Mouse (Mus musculus): ENCODE measurements at regions not wholly inside any gene's neighbourhood (a gene's known extent, or its start where the extent isn't known, plus 50 kb on each side); places are given as distances from the start of the nearest gene placed in this dataset.

DNA sequence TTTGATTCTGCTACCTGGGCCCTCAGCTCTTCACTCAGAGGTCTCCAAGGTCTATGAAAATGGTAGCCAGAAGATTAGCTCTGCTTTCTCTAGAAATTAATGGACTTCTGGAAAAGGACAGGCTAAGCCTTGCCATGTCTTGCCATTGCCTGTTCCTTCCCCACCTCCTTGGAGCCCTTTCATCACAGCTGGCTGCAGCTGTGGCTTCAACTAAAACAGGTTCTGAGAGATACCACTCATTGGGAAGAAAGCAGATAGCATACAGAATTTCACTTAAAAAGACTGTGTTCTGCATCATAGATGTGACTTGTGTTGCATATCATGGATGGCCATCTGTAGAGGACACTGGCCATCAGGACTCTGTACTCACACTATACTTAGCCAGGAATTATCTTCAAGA, 246.4 kb downstream of the Qk start:
- no peak overlapping the region for H3K27ac ChIP-seq (ENCODE audit: control insufficient read depth, low read depth, low read length)
- no peak overlapping the region for H3K9ac ChIP-seq (ENCODE audit: control insufficient read depth, low read depth, low read length, poor library complexity, severe bottlenecking)
- H3K4me3 ChIP-seq (ENCODE audit: control insufficient read depth in 1 of 2, insufficient read depth in 1 of 2, low read depth in 2 of 2, low read length in 2 of 2) = no peak overlapping the region
- DNase-seq (ENCODE audit: low read depth, low spot score) = no peak
- H3K79me2 ChIP-seq (ENCODE audit: control insufficient read depth, insufficient read depth, low read length, poor library complexity) = no peaks in the 10 kb centered on the region
- no peaks in the 10 kb centered on the region for H3K9me3 ChIP-seq (replicated peaks; ENCODE audit: insufficient read depth, low read length)
- H3K27me3 ChIP-seq (ENCODE audit: control insufficient read depth in 1 of 2, insufficient read depth in 2 of 2, low read length in 2 of 2) = no peaks in the 10 kb centered on the region
- H3K36me3 ChIP-seq (ENCODE audit: control insufficient read depth in 1 of 2, insufficient read depth in 2 of 2, low read length in 2 of 2) = no peaks in the 10 kb centered on the region
- TF ChIP-seq UBTF (IDR thresholded peaks at IDR 0.05; ENCODE audit: borderline replicate concordance, insufficient read depth, low read depth, low read length) (no peak), MAZ (IDR thresholded peaks at IDR 0.05; ENCODE audit: low read depth, low read length) (no peak), ETS1 (IDR thresholded peaks at IDR 0.05; ENCODE audit: low read depth, low read length) (no peak), GATA1 (IDR thresholded peaks at IDR 0.05; ENCODE audit: low read depth, low read length) (no peak)
- H3K4me1 ChIP-seq (ENCODE audit: control insufficient read depth in 1 of 2, insufficient read depth in 2 of 2, low read length in 2 of 2) = no peaks in the 10 kb centered on the region

DNA sequence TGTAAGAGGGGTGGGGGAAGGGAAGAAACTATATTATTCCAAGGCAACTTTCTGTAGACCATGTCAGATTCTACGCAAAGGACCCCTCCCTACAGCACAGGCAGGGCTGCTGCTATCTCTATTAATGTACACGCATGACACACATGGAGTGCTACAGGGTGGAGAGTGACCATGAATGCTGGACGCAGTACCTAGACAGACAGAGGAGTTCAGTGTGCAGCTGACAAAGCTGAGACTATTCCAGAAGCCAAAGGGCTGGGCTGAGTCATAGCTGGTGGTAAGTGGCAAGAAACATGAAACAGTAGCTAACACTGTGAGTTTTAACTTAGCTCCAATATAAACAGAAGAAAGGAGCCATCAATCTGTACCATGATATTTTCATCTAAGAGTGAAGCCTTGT, 250.4 kb downstream of the Qk start:
- no peaks in the 10 kb centered on the region for H3K9me3 ChIP-seq (replicated peaks; ENCODE audit: insufficient read depth, low read length)
- no peaks in the 10 kb centered on the region for H3K79me2 ChIP-seq (ENCODE audit: control insufficient read depth, insufficient read depth, low read length, poor library complexity)
- TF ChIP-seq UBTF (IDR thresholded peaks at IDR 0.05; ENCODE audit: borderline replicate concordance, insufficient read depth, low read depth, low read length) (no peak), CHD1 (IDR thresholded peaks at IDR 0.05; ENCODE audit: low read depth, low read length) (no peak), BHLHE40 (IDR thresholded peaks at IDR 0.05; ENCODE audit: borderline replicate concordance, low read depth, low read length) (no peak), RAD21 (IDR thresholded peaks at IDR 0.05; ENCODE audit: low read depth, low read length) (no peak), RCOR1 (IDR thresholded peaks at IDR 0.05; ENCODE audit: low read depth, low read length) (no peak), MAX (IDR thresholded peaks at IDR 0.05; ENCODE audit: low read length) (no peak), ZKSCAN1 (IDR thresholded peaks at IDR 0.05; ENCODE audit: low read depth, low read length) (no peak), CTCF (IDR thresholded peaks at IDR 0.05 in 2 of 3, conservative IDR thresholded peaks at IDR 0.05 in 1 of 3; ENCODE audit: control insufficient read depth in 1 of 3, insufficient read depth in 1 of 3, low read depth in 2 of 3, low read length in 3 of 3, poor library complexity in 1 of 3, severe bottlenecking in 1 of 3) (no peak), USF2 (IDR thresholded peaks at IDR 0.05; ENCODE audit: borderline replicate concordance in 1 of 2, insufficient read depth in 1 of 2, low read depth in 1 of 2, low read length in 2 of 2) (no peak), JUND (IDR thresholded peaks at IDR 0.05; ENCODE audit: low read depth, low read length) (no peak), MAZ (IDR thresholded peaks at IDR 0.05; ENCODE audit: low read depth, low read length) (no peak), SIN3A (IDR thresholded peaks at IDR 0.05; ENCODE audit: low read length) (no peak), MYC (IDR thresholded peaks at IDR 0.05; ENCODE audit: low read depth, low read length) (no peak), SMC3 (IDR thresholded peaks at IDR 0.05; ENCODE audit: low read depth, low read length) (no peak), TBP (IDR thresholded peaks at IDR 0.05; ENCODE audit: low read depth, low read length) (no peak), POLR2AphosphoS2 (IDR thresholded peaks at IDR 0.05; ENCODE audit: low read length) (no peak)
- no peak overlapping the region for H3K27ac ChIP-seq (ENCODE audit: control insufficient read depth, low read depth, low read length)
- H3K36me3 ChIP-seq (ENCODE audit: control insufficient read depth in 1 of 2, insufficient read depth in 2 of 2, low read length in 2 of 2) = no peaks in the 10 kb centered on the region
- H3K4me1 ChIP-seq (ENCODE audit: control insufficient read depth in 1 of 2, insufficient read depth in 2 of 2, low read length in 2 of 2) = no peaks in the 10 kb centered on the region
- no peak overlapping the region for H3K4me3 ChIP-seq (ENCODE audit: control insufficient read depth in 1 of 2, insufficient read depth in 1 of 2, low read depth in 2 of 2, low read length in 2 of 2)
- no peaks in the 10 kb centered on the region for H3K27me3 ChIP-seq (ENCODE audit: control insufficient read depth in 1 of 2, insufficient read depth in 2 of 2, low read length in 2 of 2)
- DNase-seq (ENCODE audit: low read depth, low spot score) = no peak
- no peak overlapping the region for H3K9ac ChIP-seq (ENCODE audit: control insufficient read depth, low read depth, low read length, poor library complexity, severe bottlenecking)
